Comparison of ENCODE assay signal across 15 mouse cellular contexts in genomic region chr17:63246144-63246619, GRCm38 (mm10).
DNase-seq lines count a peak whose midpoint lies in the region; ATAC-seq and TF ChIP-seq lines count a peak whose summit lies in the region.
"Had no signal": no experiment of that assay in that cellular context is flagged by ENCODE, and none has a peak within 500 bp of the region (broad histone marks: within the 10 kb centered on the region; RNA-seq: fewer than 3 reads in every experiment).

No protein-coding gene starts in this region.

- WGBS in intestine, postnatal 0 days: 42% methylated on average over 7 of the region's 7 CpGs
- WGBS in stomach, postnatal 0 days: 39% methylated on average over 7 of the region's 7 CpGs
- WGBS in midbrain, embryonic 14.5 days: 97% methylated on average over 7 of the region's 7 CpGs

- peak; percentile 99 for ATAC-seq in intestine, postnatal 0 days
- peak; percentile 51; the same call in 1 of the 2 replicates for ATAC-seq in stomach, postnatal 0 days (ENCODE audit: low FRiP score, low TSS enrichment)
- no peak for ATAC-seq in midbrain, embryonic 14.5 days (ENCODE audit: low FRiP score, low TSS enrichment)
- ATAC-seq: Patski had no signal

- no peak for TF ChIP-seq EP300 in stomach, postnatal 0 days (optimal IDR thresholded peaks at IDR 0.05)

- H3K4me1 ChIP-seq in intestine, postnatal 0 days (replicated peaks; ENCODE audit: control insufficient read depth, insufficient read depth, low read length): no peaks in the 10 kb centered on the region
- H3K4me1 ChIP-seq in stomach, postnatal 0 days (replicated peaks; ENCODE audit: control insufficient read depth, insufficient read depth): no peaks in the 10 kb centered on the region
- no peaks in the 10 kb centered on the region for H3K4me1 ChIP-seq in midbrain, embryonic 14.5 days (ENCODE audit: control insufficient read depth, insufficient read depth, low read length)

- no peaks in the 10 kb centered on the region for H3K9me3 ChIP-seq in intestine, postnatal 0 days (ENCODE audit: control insufficient read depth)
- no peaks in the 10 kb centered on the region for H3K9me3 ChIP-seq in stomach, postnatal 0 days (ENCODE audit: control insufficient read depth, low read length)
- H3K9me3 ChIP-seq in midbrain, embryonic 14.5 days (ENCODE audit: control insufficient read depth, low read length): no peaks in the 10 kb centered on the region

- H3K27ac ChIP-seq in intestine, postnatal 0 days (ENCODE audit: low read depth, low read length): no peak overlapping the region
- no peak overlapping the region for H3K27ac ChIP-seq in stomach, postnatal 0 days (replicated peaks)
- no peak overlapping the region for H3K27ac ChIP-seq in midbrain, embryonic 14.5 days (replicated peaks; ENCODE audit: low read depth, low read length)

- no peak overlapping the region for H3K4me2 ChIP-seq in intestine, postnatal 0 days (replicated peaks; ENCODE audit: low read depth)
- no peak overlapping the region for H3K4me2 ChIP-seq in stomach, postnatal 0 days (replicated peaks; ENCODE audit: low read depth)
- no peak overlapping the region for H3K4me2 ChIP-seq in midbrain, embryonic 14.5 days (ENCODE audit: low read length)

- peak; percentile 13 to 61 for DNase-seq in spleen, postnatal 4 days (ENCODE audit: low spot score in 2 of 2)
- DNase-seq in spleen, adult 18-20 months: no peak
- peak; percentile 19 to 24 for DNase-seq in kidney, postnatal 36 days
- peak; percentile 28 for DNase-seq in stomach, postnatal 0 days (ENCODE audit: low spot score)
- DNase-seq in adrenal gland, adult (ENCODE audit: inconsistent age in 2 of 2, low spot score in 1 of 2): no peak
- DNase-seq in heart, adult 18-20 months: no peak
- no peak for DNase-seq in midbrain, embryonic 14.5 days
- DNase-seq: adrenal gland, postnatal 14 days; gastrocnemius, postnatal 25 days; heart, postnatal 14 days; lung, postnatal 4 days; thymus, postnatal 25 days had no signal

- H3K27me3 ChIP-seq in intestine, postnatal 0 days (replicated peaks; ENCODE audit: control insufficient read depth, insufficient read depth, low read length): no peaks in the 10 kb centered on the region
- no peaks in the 10 kb centered on the region for H3K27me3 ChIP-seq in stomach, postnatal 0 days (ENCODE audit: control insufficient read depth, insufficient read depth, low read length)
- H3K27me3 ChIP-seq in midbrain, embryonic 14.5 days (ENCODE audit: control insufficient read depth, insufficient read depth, low read length): no peaks in the 10 kb centered on the region
- H3K27me3 ChIP-seq: Patski had no signal

- no peak overlapping the region for H3K9ac ChIP-seq in intestine, postnatal 0 days (ENCODE audit: low read depth, low read length)
- no peak overlapping the region for H3K9ac ChIP-seq in stomach, postnatal 0 days (ENCODE audit: low read length)
- H3K9ac ChIP-seq in midbrain, embryonic 14.5 days (replicated peaks; ENCODE audit: low read length): no peak overlapping the region

- TF ChIP-seq CTCF in intestine, postnatal 0 days (IDR thresholded peaks at IDR 0.05; ENCODE audit: low read depth): no peak
- TF ChIP-seq CTCF in stomach, postnatal 0 days (IDR thresholded peaks at IDR 0.05; ENCODE audit: low read depth): no peak

- no peak overlapping the region for H3K4me3 ChIP-seq in intestine, postnatal 0 days (ENCODE audit: low read depth, low read length)
- H3K4me3 ChIP-seq in stomach, postnatal 0 days (ENCODE audit: low read depth, low read length): no peak overlapping the region
- H3K4me3 ChIP-seq in midbrain, embryonic 14.5 days (replicated peaks; ENCODE audit: low read depth, low read length): no peak overlapping the region
- H3K4me3 ChIP-seq: myocyte had no signal

- H3K36me3 ChIP-seq in intestine, postnatal 0 days (ENCODE audit: control insufficient read depth, insufficient read depth): no peaks in the 10 kb centered on the region; the same call in 1 of the 2 replicates
- H3K36me3 ChIP-seq in stomach, postnatal 0 days (ENCODE audit: control insufficient read depth, insufficient read depth, low read length): no peaks in the 10 kb centered on the region
- no peaks in the 10 kb centered on the region for H3K36me3 ChIP-seq in midbrain, embryonic 14.5 days (ENCODE audit: control insufficient read depth, insufficient read depth, low read length)

Comparison
In these comparisons a context has a peak if more than half of its experiments do, and no peak if none do; other contexts are left out.
1. DNase-seq: peak in spleen, postnatal 4 days (2 of 2), kidney, postnatal 36 days (2 of 2) and stomach, postnatal 0 days (single experiment); none in spleen, adult 18-20 months (0 of 2), adrenal gland, adult (0 of 2), heart, adult 18-20 months (0 of 2) and midbrain, embryonic 14.5 days (single experiment).